Mouse (Mus musculus) kidney, adult 2 months (tissue): Measurements from ENCODE around the gene 1110051M20Rik.

ENCODE experiments used
- CTCF ChIP-seq: fragments of 200-500 bp; conservative IDR thresholded peaks from 2 replicates; pipeline ENCODE4 v1.5.1; 2011; ENCODE audit warnings: low read depth, mild to moderate bottlenecking, control low read depth, low read length, moderate library complexity, mixed read lengths; ENCODE audit not compliant: insufficient read depth, insufficient read length
- POLR2A ChIP-seq: fragments of 200-500 bp; IDR thresholded peaks from one replicate; pipeline ENCODE4 v1.6.1; 2011; ENCODE audit warnings: low read depth, low read length, control low read depth

DNA sequence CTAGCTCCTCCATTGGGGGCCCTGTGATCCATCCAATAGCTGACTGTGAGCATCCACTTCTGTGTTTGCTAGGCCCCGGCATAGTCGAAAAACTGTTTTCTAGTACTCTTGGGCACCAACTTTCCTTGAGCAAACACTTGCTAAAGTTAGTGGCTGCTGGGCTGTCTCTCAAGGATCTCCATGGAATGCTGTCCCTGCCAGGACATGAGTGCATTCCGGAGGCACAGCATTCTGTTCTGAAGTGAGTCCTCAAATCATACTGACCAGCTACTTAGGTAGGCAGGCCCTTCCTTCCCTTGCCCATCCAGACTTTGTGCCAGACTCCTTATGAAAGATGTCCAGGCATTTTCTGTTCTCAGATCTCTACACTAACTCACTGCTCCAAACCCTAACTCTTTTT lies 88.7 kb downstream of the 1110051M20Rik start:
- TF ChIP-seq POLR2A (no peak), CTCF (no peak)
